Mouse (Mus musculus): ENCODE measurements around the gene Map3k21. TPM values are rescaled to one million over a fixed set of nuclear protein-coding genes. Genes with fewer than 3 reads are reported as not detected.

The Map3k21 gene
- polyA plus RNA-seq, 1 experiment, result 3.3 TPM

DNA sequence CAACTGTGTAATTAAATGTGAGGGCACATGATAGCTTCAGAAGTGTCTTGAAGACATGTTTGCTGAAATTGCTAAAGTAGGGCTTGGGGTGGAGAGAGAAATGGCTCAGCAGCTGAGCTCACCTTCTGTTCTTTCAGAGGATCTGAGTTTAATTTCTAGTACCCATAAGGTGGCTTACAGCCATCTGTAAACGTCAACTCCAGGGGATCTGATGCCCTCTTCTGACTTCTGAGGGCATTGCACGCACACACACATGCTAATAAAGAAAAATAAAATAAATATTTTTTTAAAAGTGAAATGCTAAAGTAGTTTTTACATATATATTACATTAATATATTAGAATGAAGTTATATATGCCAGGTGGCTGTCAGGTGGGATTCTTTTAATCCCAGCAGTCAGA, 9.1 kb upstream of the Map3k21 start:
- Histone ChIP-seq H3K27me3 (ENCODE audit: control insufficient read depth, insufficient read depth, low read length) (0 out of 2 replicates have a peak, but pooled peaks cover 2% of the 10 kb centered on the region), H3K36me3 (ENCODE audit: control insufficient read depth, insufficient read depth, low read length) (no peaks in the 10 kb centered on the region), H3K4me3 (ENCODE audit: control insufficient read depth, low read depth, low read length) (no peak overlapping the region), H3K4me1 (ENCODE audit: control insufficient read depth, insufficient read depth, low read length) (peaks cover 5% of the 10 kb centered on the region), H3K27ac (ENCODE audit: control insufficient read depth, insufficient read depth, low read depth, low read length) (no peak overlapping the region)
- no peak for TF ChIP-seq POLR2A (IDR thresholded peaks at IDR 0.05; ENCODE audit: control insufficient read depth, low read depth, low read length)
- no peak for TF ChIP-seq CTCF (IDR thresholded peaks at IDR 0.05; ENCODE audit: control insufficient read depth, insufficient read depth, insufficient replicate concordance, low read depth, low read length)

GRCm38 (mm10) chr8:125902521-125902920, 7.7 kb upstream of the Map3k21 start:
- no peak overlapping the region for H3K4me3 ChIP-seq (ENCODE audit: control insufficient read depth, low read depth, low read length)
- 0 out of 2 replicates have a peak, but pooled peaks cover 2% of the 10 kb centered on the region for H3K27me3 ChIP-seq (ENCODE audit: control insufficient read depth, insufficient read depth, low read length)
- peaks cover 5% of the 10 kb centered on the region for H3K4me1 ChIP-seq (ENCODE audit: control insufficient read depth, insufficient read depth, low read length)
- no peaks in the 10 kb centered on the region for H3K36me3 ChIP-seq (ENCODE audit: control insufficient read depth, insufficient read depth, low read length)
- no peak for TF ChIP-seq POLR2A (IDR thresholded peaks at IDR 0.05; ENCODE audit: control insufficient read depth, low read depth, low read length)
- TF ChIP-seq CTCF (IDR thresholded peaks at IDR 0.05; ENCODE audit: control insufficient read depth, insufficient read depth, insufficient replicate concordance, low read depth, low read length), result no peak
- peak overlapping the region; percentile 72; the same call in 1 of the 2 replicates for H3K27ac ChIP-seq (ENCODE audit: control insufficient read depth, insufficient read depth, low read depth, low read length)

DNA sequence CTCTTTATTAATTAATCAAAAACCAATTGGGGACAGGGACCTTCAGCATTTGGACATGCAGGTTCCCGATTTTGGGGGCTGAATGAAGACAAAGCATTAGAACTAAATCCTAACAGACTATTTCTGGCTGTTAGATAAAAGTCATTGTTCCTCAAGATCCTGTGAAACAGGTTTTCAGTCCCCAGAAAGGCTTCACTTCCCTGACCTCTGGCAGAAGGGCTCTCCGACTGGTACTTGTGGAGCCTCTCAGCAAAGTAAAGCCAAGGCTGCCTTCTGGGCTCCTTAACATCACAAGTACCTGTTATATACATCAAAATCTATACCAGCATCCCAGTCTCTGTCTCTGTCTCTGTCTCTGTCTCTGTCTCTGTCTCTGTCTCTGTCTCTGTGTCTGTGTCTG, 4.9 kb upstream of the Map3k21 start:
- Histone ChIP-seq H3K4me1 (ENCODE audit: control insufficient read depth, insufficient read depth, low read length) (no peaks in the 10 kb centered on the region; the same call in 1 of the 2 replicates), H3K27me3 (ENCODE audit: control insufficient read depth, insufficient read depth, low read length) (no peaks in the 10 kb centered on the region), H3K4me3 (ENCODE audit: control insufficient read depth, low read depth, low read length) (no peak overlapping the region), H3K27ac (ENCODE audit: control insufficient read depth, insufficient read depth, low read depth, low read length) (no peak overlapping the region), H3K36me3 (ENCODE audit: control insufficient read depth, insufficient read depth, low read length) (no peaks in the 10 kb centered on the region)
- TF ChIP-seq CTCF (IDR thresholded peaks at IDR 0.05; ENCODE audit: control insufficient read depth, insufficient read depth, insufficient replicate concordance, low read depth, low read length), result no peak

DNA sequence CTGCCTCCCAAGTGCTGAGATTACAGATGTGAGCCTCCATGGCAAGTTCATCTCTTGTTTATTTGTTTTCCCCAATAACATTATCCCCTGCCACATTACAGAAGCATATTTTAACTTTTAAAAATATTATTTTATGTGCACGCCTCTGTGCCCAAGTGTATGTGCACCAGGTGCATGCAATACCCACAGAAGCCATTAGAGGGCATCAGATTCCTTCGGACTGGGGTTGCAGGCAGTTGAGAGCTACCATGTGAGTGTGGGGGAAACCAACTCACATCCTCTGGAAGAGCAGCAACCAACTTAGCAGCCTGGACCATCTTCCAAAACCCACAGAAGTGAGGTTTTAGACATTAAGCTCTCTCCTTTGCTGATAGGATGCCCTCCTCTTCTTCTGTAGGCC, 2.9 kb upstream of the Map3k21 start:
- TF ChIP-seq CTCF (IDR thresholded peaks at IDR 0.05; ENCODE audit: control insufficient read depth, insufficient read depth, insufficient replicate concordance, low read depth, low read length), result peak; percentile 66; the same call in 1 of the 2 replicates
- no peak for TF ChIP-seq POLR2A (IDR thresholded peaks at IDR 0.05; ENCODE audit: control insufficient read depth, low read depth, low read length)
- Histone ChIP-seq H3K27me3 (ENCODE audit: control insufficient read depth, insufficient read depth, low read length) (no peaks in the 10 kb centered on the region), H3K4me1 (ENCODE audit: control insufficient read depth, insufficient read depth, low read length) (peaks cover 9% of the 10 kb centered on the region), H3K4me3 (ENCODE audit: control insufficient read depth, low read depth, low read length) (no peak overlapping the region), H3K27ac (ENCODE audit: control insufficient read depth, insufficient read depth, low read depth, low read length) (no peak overlapping the region), H3K36me3 (ENCODE audit: control insufficient read depth, insufficient read depth, low read length) (no peaks in the 10 kb centered on the region)

DNA sequence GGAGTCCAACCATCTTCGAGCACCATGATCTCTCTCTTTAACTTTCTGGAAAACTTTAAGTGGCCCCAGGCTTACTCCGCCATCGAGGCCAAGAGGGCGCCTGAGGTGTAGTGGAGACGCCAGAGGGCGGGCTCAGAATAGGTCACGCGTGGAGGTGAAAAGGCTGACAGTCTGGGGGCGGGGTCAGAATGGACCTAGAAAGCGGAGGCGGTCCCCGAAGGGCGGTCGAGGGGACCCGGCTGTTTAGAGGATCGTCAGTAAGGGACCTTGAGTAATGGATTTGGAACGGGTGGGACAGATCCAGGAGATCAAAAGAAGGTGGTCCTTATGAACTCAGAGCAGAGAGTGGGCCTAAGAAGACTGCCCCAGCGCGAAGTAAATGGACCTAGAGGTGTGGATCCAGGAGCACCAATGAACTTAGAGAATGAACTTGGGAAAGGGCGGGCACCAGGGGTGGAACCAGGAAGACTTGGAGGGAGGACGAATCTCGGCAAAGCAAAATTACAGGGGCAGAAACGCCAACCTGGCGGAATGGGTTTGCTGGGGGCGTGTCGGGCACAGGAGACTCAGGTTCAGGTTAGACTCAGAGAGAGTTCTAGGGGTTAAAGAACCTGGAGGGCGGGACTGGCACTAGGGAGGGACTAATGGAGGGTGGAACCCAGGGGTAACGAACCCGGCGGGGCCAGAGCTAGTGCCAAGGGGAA, 437 bp upstream of the Map3k21 start:
- H3K27me3 ChIP-seq (ENCODE audit: control insufficient read depth, insufficient read depth, low read length), result no peaks in the 10 kb centered on the region
- peak overlapping the region; percentile 46 for H3K27ac ChIP-seq (ENCODE audit: control insufficient read depth, insufficient read depth, low read depth, low read length)
- TF ChIP-seq POLR2A (IDR thresholded peaks at IDR 0.05; ENCODE audit: control insufficient read depth, low read depth, low read length) (no peak), CTCF (IDR thresholded peaks at IDR 0.05; ENCODE audit: control insufficient read depth, insufficient read depth, insufficient replicate concordance, low read depth, low read length) (no peak)
- H3K4me1 ChIP-seq (ENCODE audit: control insufficient read depth, insufficient read depth, low read length), result peaks cover 9% of the 10 kb centered on the region
- no peak overlapping the region; the same call in 1 of the 2 replicates for H3K4me3 ChIP-seq (ENCODE audit: control insufficient read depth, low read depth, low read length)
- H3K36me3 ChIP-seq (ENCODE audit: control insufficient read depth, insufficient read depth, low read length), result no peaks in the 10 kb centered on the region

GRCm38 (mm10) chr8:125911229-125911580, 955 bp downstream of the Map3k21 start:
- Histone ChIP-seq H3K4me1 (ENCODE audit: control insufficient read depth, insufficient read depth, low read length) (peaks cover 9% of the 10 kb centered on the region), H3K27me3 (ENCODE audit: control insufficient read depth, insufficient read depth, low read length) (no peaks in the 10 kb centered on the region), H3K27ac (ENCODE audit: control insufficient read depth, insufficient read depth, low read depth, low read length) (peak overlapping the region; percentile 32), H3K36me3 (ENCODE audit: control insufficient read depth, insufficient read depth, low read length) (no peaks in the 10 kb centered on the region), H3K4me3 (ENCODE audit: control insufficient read depth, low read depth, low read length) (peak overlapping the region; percentile 69)
- TF ChIP-seq CTCF (IDR thresholded peaks at IDR 0.05; ENCODE audit: control insufficient read depth, insufficient read depth, insufficient replicate concordance, low read depth, low read length), result no peak
- TF ChIP-seq POLR2A (IDR thresholded peaks at IDR 0.05; ENCODE audit: control insufficient read depth, low read depth, low read length), result no peak

DNA sequence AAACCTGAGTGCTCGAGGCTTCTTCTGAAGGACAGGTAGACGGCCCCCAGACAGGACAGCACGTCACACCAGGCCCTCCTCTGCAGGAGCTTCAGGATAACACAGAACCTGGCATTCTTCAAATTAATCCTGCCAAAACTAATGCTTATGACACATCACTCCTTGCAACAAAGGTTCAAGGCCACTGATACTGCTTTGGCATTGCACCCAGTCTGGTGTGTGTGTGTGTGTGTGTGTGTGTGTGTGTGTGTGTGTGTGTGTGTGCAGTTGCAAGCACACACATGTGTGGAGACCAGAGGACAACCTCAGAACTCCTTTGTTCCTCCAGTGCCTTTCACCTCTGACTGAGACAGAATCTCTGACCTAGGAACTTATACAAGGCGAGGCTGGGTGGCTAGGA, 3.0 kb downstream of the Map3k21 start:
- Histone ChIP-seq H3K36me3 (ENCODE audit: control insufficient read depth, insufficient read depth, low read length) (no peaks in the 10 kb centered on the region), H3K4me3 (ENCODE audit: control insufficient read depth, low read depth, low read length) (no peak overlapping the region), H3K27me3 (ENCODE audit: control insufficient read depth, insufficient read depth, low read length) (no peaks in the 10 kb centered on the region), H3K27ac (ENCODE audit: control insufficient read depth, insufficient read depth, low read depth, low read length) (no peak overlapping the region), H3K4me1 (ENCODE audit: control insufficient read depth, insufficient read depth, low read length) (peaks cover 9% of the 10 kb centered on the region)
- TF ChIP-seq POLR2A (IDR thresholded peaks at IDR 0.05; ENCODE audit: control insufficient read depth, low read depth, low read length) (no peak), CTCF (IDR thresholded peaks at IDR 0.05; ENCODE audit: control insufficient read depth, insufficient read depth, insufficient replicate concordance, low read depth, low read length) (no peak)
